Mouse (Mus musculus) MEL (cell line): ENCODE measurements around the gene Fbxo10.

ENCODE experiments used
- CTCF ChIP-seq, 3 experiments: IDR thresholded peaks in 2 of 3; conservative IDR thresholded peaks in 1 of 3; 2 replicates each; pipeline ENCODE4 v1.5.1; 2011 to 2012; ENCODE audit warnings: low read length in 3 of 3, low read depth in 2 of 3, mild to moderate bottlenecking in 2 of 3, improper control_type of control experiment in 1 of 3, inconsistent platforms in 1 of 3, mixed read lengths in 1 of 3, moderate library complexity in 1 of 3; ENCODE audit not compliant: control insufficient read depth in 1 of 3, insufficient read depth in 1 of 3, poor library complexity in 1 of 3, severe bottlenecking in 1 of 3
- JUND ChIP-seq: IDR thresholded peaks from 2 replicates; pipeline ENCODE4 v1.6.1; 2011; ENCODE audit warnings: low read depth, mild to moderate bottlenecking, improper control_type of control experiment, low read length
- MXI1 ChIP-seq: IDR thresholded peaks from 2 replicates; pipeline ENCODE4 v1.6.1; 2011; ENCODE audit warnings: mild to moderate bottlenecking, low read depth, low read length, improper control_type of control experiment
- MYC ChIP-seq: IDR thresholded peaks from 2 replicates; pipeline ENCODE4 v1.6.1; 2011; ENCODE audit warnings: low read depth, mild to moderate bottlenecking, low read length, improper control_type of control experiment, moderate library complexity
- POLR2A ChIP-seq, 2 experiments: IDR thresholded peaks; 2 replicates each; pipeline ENCODE4 v1.6.1; 2011 to 2012; ENCODE audit warnings: low read length in 2 of 2, mild to moderate bottlenecking in 2 of 2, control low read depth in 1 of 2, improper control_type of control experiment in 1 of 2, low read depth in 1 of 2, moderate library complexity in 1 of 2; ENCODE audit not compliant: control insufficient read depth in 1 of 2, insufficient read depth in 1 of 2, poor library complexity in 1 of 2
- TBP ChIP-seq: IDR thresholded peaks from 2 replicates; pipeline ENCODE4 v1.8.0; 2011; ENCODE audit warnings: low read depth, low read length, improper control_type of control experiment
- ZC3H11A ChIP-seq: IDR thresholded peaks from 2 replicates; pipeline ENCODE4 v1.6.1; 2012; ENCODE audit warnings: low read depth, mild to moderate bottlenecking, inconsistent platforms, low read length, improper control_type of control experiment
- ZNF384 ChIP-seq: IDR thresholded peaks from 2 replicates; pipeline ENCODE4 v1.6.1; 2012; ENCODE audit warnings: low read depth, mild to moderate bottlenecking, inconsistent platforms, low read length, improper control_type of control experiment

GRCm38 (mm10) chr4:45083487-45083886 is 917 bp downstream of the Fbxo10 start:
- TF ChIP-seq MYC, result no peak
- no peak for TF ChIP-seq POLR2A (IDR thresholded peaks at IDR 0.05; ENCODE audit: control insufficient read depth in 1 of 2, insufficient read depth in 1 of 2, low read depth in 1 of 2, low read length in 2 of 2, poor library complexity in 1 of 2)
- TF ChIP-seq ZNF384, result peak; percentile 71
- TF ChIP-seq CTCF (IDR thresholded peaks at IDR 0.05 in 2 of 3, conservative IDR thresholded peaks at IDR 0.05 in 1 of 3; ENCODE audit: control insufficient read depth in 1 of 3, insufficient read depth in 1 of 3, low read depth in 2 of 3, low read length in 3 of 3, poor library complexity in 1 of 3, severe bottlenecking in 1 of 3), result no peak
- no peak for TF ChIP-seq JUND
- TF ChIP-seq MXI1, result no peak
- TF ChIP-seq ZC3H11A, result no peak
- no peak for TF ChIP-seq TBP
